Mouse (Mus musculus) intestine, embryonic 15.5 days (tissue): ENCODE results near the gene Asb15. TPM values are rescaled to one million over a fixed set of nuclear protein-coding genes. Genes with fewer than 3 reads are reported as not detected.

Experiments
- ATAC-seq: fragments of 200-750 bp; cut with Nextera tagmentation; 2 replicates; pipeline ENCODE4 v1.8.0; 2017; ENCODE audit warnings: moderate TSS enrichment, moderate library complexity
- H3K27ac ChIP-seq: fragments of 300-500 bp; sonication (generic); 2 replicates; pipeline ENCODE4 v1.5.1; 2015; ENCODE audit warnings: mild to moderate bottlenecking, inconsistent platforms
- H3K27me3 ChIP-seq: fragments of 300-500 bp; sonication (generic); replicated peaks from 2 replicates; pipeline ENCODE4 v1.6.1; 2015; ENCODE audit warnings: inconsistent platforms
- H3K36me3 ChIP-seq: fragments of 300-500 bp; sonication (generic); 2 replicates; pipeline ENCODE4 v1.6.1; 2015; ENCODE audit warnings: inconsistent platforms
- H3K4me1 ChIP-seq: fragments of 300-500 bp; sonication (generic); replicated peaks from 2 replicates; pipeline ENCODE4 v1.6.1; 2015; ENCODE audit warnings: inconsistent platforms
- H3K4me2 ChIP-seq: fragments of 300-500 bp; sonication (generic); replicated peaks from 2 replicates; pipeline ENCODE4 v1.6.1; 2015; ENCODE audit warnings: mild to moderate bottlenecking, inconsistent platforms
- H3K4me3 ChIP-seq: fragments of 300-500 bp; sonication (generic); replicated peaks from 2 replicates; pipeline ENCODE4 v1.5.1; 2015; ENCODE audit warnings: inconsistent platforms
- H3K9ac ChIP-seq: fragments of 300-500 bp; sonication (generic); 2 replicates; pipeline ENCODE4 v1.6.1; 2015; ENCODE audit warnings: inconsistent platforms
- H3K9me3 ChIP-seq: fragments of 300-500 bp; sonication (generic); 2 replicates; pipeline ENCODE4 v1.6.1; 2016; ENCODE audit warnings: inconsistent platforms
- WGBS: fragments of 180-500 bp; shearing (Covaris S2); methylation state at CpG from one replicate; pipeline ENCODE4 v1.1.7; 2015; 5-methylcytosine and 5-hydroxymethylcytosine counted together
- polyA plus RNA-seq: library from polyadenylated mRNA; unstranded; fragments of >200 nt; fragmentation: Nextera tagmentation; extraction: Ambion mirVana; gene quantifications from 2 replicates; pipeline ENCODE4 v1.2.1, GENCODE M21; 2015

The Asb15 gene
- polyA plus RNA-seq, 1 experiment from 2014 or later: not detected

GRCm38 (mm10) chr6:24612074-24612755 lies 84.3 kb downstream of the Asb15 start:
- no peak overlapping the region for H3K4me3 ChIP-seq
- no peaks in the 10 kb centered on the region for H3K9me3 ChIP-seq
- WGBS: 85% methylated on average over 7 of the region's 7 CpGs
- no peak overlapping the region for H3K4me2 ChIP-seq
- H3K36me3 ChIP-seq: 0 out of 2 replicates have a peak, but pooled peaks cover 3% of the 10 kb centered on the region
- H3K27ac ChIP-seq: no peak overlapping the region
- no peaks in the 10 kb centered on the region for H3K4me1 ChIP-seq
- no peak overlapping the region for H3K9ac ChIP-seq
- ATAC-seq: no peak
- H3K27me3 ChIP-seq: no peaks in the 10 kb centered on the region

- no peak for ATAC-seq
- Histone ChIP-seq H3K27me3 (no peaks in the 10 kb centered on the region), H3K27ac (no peak overlapping the region), H3K4me2 (no peak overlapping the region), H3K4me1 (no peaks in the 10 kb centered on the region), H3K9ac (no peak overlapping the region), H3K4me3 (no peak overlapping the region), H3K36me3 (0 out of 2 replicates have a peak, but pooled peaks cover 5% of the 10 kb centered on the region), H3K9me3 (no peaks in the 10 kb centered on the region)
- 98% methylated on average over 6 of the region's 6 CpGs for WGBS
Measured at GRCm38 (mm10) chr6:24613346-24613745, 85.4 kb downstream of the Asb15 start.

GRCm38 (mm10) chr6:24613918-24614317 lies 86.0 kb downstream of the Asb15 start:
- H3K4me2 ChIP-seq: no peak overlapping the region
- no peak for ATAC-seq
- no peak overlapping the region for H3K27ac ChIP-seq
- 90% methylated on average over 4 of the region's 4 CpGs for WGBS
- no peaks in the 10 kb centered on the region for H3K27me3 ChIP-seq
- H3K9me3 ChIP-seq: no peaks in the 10 kb centered on the region
- 0 out of 2 replicates have a peak, but pooled peaks cover 5% of the 10 kb centered on the region for H3K36me3 ChIP-seq
- H3K9ac ChIP-seq: no peak overlapping the region
- no peak overlapping the region for H3K4me3 ChIP-seq
- no peaks in the 10 kb centered on the region for H3K4me1 ChIP-seq

DNA sequence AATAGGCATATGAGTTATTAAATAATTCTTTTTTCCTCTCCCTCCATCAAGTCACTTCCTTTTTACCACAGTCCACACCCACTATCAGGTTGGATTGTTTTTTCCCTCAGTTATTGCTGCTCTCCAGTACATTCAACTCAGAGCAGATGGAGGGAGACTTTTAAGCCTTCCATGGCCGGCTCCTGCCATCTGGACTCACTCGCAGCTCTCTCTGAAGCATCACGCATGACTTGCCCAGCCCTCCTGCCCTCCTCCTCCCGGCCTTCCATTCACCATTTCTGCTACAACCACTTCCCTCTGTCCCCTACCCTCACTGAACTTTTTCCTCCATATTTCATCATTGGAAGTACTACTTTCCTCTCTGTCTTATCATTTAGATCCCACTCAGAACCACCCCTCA lies 88.8 kb downstream of the Asb15 start:
- H3K4me2 ChIP-seq: no peak overlapping the region
- H3K36me3 ChIP-seq: peaks cover 8% of the 10 kb centered on the region; the same call in 1 of the 2 replicates
- H3K4me3 ChIP-seq: no peak overlapping the region
- WGBS: 88% methylated on average over 4 of the region's 4 CpGs
- no peaks in the 10 kb centered on the region for H3K9me3 ChIP-seq
- H3K27ac ChIP-seq: no peak overlapping the region
- no peak for ATAC-seq
- no peaks in the 10 kb centered on the region for H3K4me1 ChIP-seq
- no peak overlapping the region for H3K9ac ChIP-seq
- no peaks in the 10 kb centered on the region for H3K27me3 ChIP-seq

GRCm38 (mm10) chr6:24619285-24620045 lies 91.5 kb downstream of the Asb15 start:
- Histone ChIP-seq H3K4me3 (no peak overlapping the region), H3K9ac (no peak overlapping the region), H3K9me3 (no peaks in the 10 kb centered on the region), H3K27me3 (no peaks in the 10 kb centered on the region), H3K36me3 (peaks cover 8% of the 10 kb centered on the region; the same call in 1 of the 2 replicates), H3K4me2 (no peak overlapping the region), H3K27ac (no peak overlapping the region), H3K4me1 (no peaks in the 10 kb centered on the region)
- 62% methylated on average over 6 of the region's 6 CpGs for WGBS
- peak; percentile 17; the same call in 1 of the 2 replicates for ATAC-seq

GRCm38 (mm10) chr6:24620936-24621335 lies 93.0 kb downstream of the Asb15 start:
- WGBS: 78% methylated on average over 2 of the region's 2 CpGs
- Histone ChIP-seq H3K27me3 (no peaks in the 10 kb centered on the region), H3K4me3 (no peak overlapping the region), H3K27ac (no peak overlapping the region), H3K4me1 (no peaks in the 10 kb centered on the region), H3K9me3 (no peaks in the 10 kb centered on the region), H3K36me3 (peaks cover 8% of the 10 kb centered on the region; the same call in 1 of the 2 replicates), H3K4me2 (no peak overlapping the region), H3K9ac (no peak overlapping the region)
- ATAC-seq: no peak

DNA sequence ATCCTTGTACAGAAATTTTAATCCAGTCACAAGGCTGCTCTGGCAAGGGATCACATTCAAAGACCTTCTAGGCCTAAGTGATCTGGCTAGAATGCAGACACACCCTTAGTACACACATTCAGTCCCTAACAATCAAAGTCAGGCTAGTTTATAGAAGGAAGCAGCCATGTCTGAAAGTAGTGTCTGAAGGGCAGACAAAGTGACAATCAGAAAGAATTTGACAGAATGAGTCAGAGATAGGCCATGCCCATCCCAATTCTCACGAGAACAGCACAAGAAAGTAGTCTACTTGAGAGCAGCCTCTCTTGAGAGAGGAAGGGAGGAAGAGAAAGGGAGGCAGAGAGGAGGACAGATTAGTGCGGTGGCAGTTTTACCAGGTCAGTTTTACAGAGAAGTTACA lies 94.2 kb downstream of the Asb15 start:
- ATAC-seq: peak; percentile 63; the same call in 1 of the 2 replicates
- WGBS: 73% methylated on average over 2 of the region's 2 CpGs
- no peaks in the 10 kb centered on the region for H3K4me1 ChIP-seq
- no peak overlapping the region for H3K4me2 ChIP-seq
- no peak overlapping the region for H3K27ac ChIP-seq
- no peaks in the 10 kb centered on the region for H3K27me3 ChIP-seq
- H3K4me3 ChIP-seq: no peak overlapping the region
- H3K36me3 ChIP-seq: peaks cover 5% of the 10 kb centered on the region; the same call in 1 of the 2 replicates
- no peaks in the 10 kb centered on the region for H3K9me3 ChIP-seq
- H3K9ac ChIP-seq: no peak overlapping the region

Other genes with a start within 250 kb of the Asb15 start
- gene Iqub, start 13.1 kb upstream of the Asb15 start, polyA plus RNA-seq: 0.04 TPM in 1 of 2 replicates, not detected in the other
- gene Ndufa5, start 131 bp upstream of the Asb15 start, polyA plus RNA-seq: 395 and 397 TPM in 2 replicates
- gene Lmod2, start 69.6 kb downstream of the Asb15 start, polyA plus RNA-seq: not detected in 2 replicates
- 66.2 and 74.3 TPM in 2 replicates for gene Wasl, start 136.9 kb downstream of the Asb15 start, polyA plus RNA-seq
- not detected in 2 replicates for gene Hyal6, start 205.1 kb downstream of the Asb15 start, polyA plus RNA-seq
- gene Hyal4, start 220.2 kb downstream of the Asb15 start, polyA plus RNA-seq: 0.05 TPM in 1 of 2 replicates, not detected in the other